Mouse (Mus musculus): ENCODE measurements at regions not wholly inside any gene's neighbourhood (a gene's known extent, or its start where the extent isn't known, plus 50 kb on each side); places are given as distances from the start of the nearest gene placed in this dataset.

- TF ChIP-seq POLR2A (IDR thresholded peaks at IDR 0.05; ENCODE audit: extremely low read depth, insufficient read depth, low read length): no peak
- no peak for TF ChIP-seq CTCF (IDR thresholded peaks at IDR 0.05; ENCODE audit: low read depth, low read length)
- Histone ChIP-seq H3K79me2 (ENCODE audit: control insufficient read depth, insufficient read depth, low read length) (no peaks in the 10 kb centered on the region), H3K27me3 (ENCODE audit: control insufficient read depth, insufficient read depth, low read length) (no peaks in the 10 kb centered on the region), H3K27ac (replicated peaks; ENCODE audit: insufficient read depth, low read depth, low read length) (no peak overlapping the region), H3K36me3 (ENCODE audit: control insufficient read depth, insufficient read depth, low read length) (no peaks in the 10 kb centered on the region), H3K4me1 (ENCODE audit: control insufficient read depth, insufficient read depth, low read length) (no peaks in the 10 kb centered on the region), H3K9ac (ENCODE audit: low read depth, low read length) (no peak overlapping the region), H3K4me3 (ENCODE audit: insufficient read depth, low read depth, low read length) (no peak overlapping the region)
- DNase-seq (ENCODE audit: extremely low read depth, low read depth, low spot score): no peak
- WGBS: 89% methylated on average over 9 of the region's 9 CpGs
These were observed 798.6 kb downstream of the Robo2 start for GRCm38 (mm10) chr16:73613017-73613416.

GRCm38 (mm10) chr16:73591421-73591820 lies 820.2 kb downstream of the Robo2 start:
- H3K36me3 ChIP-seq (ENCODE audit: control insufficient read depth, insufficient read depth, low read length): no peaks in the 10 kb centered on the region
- no peak overlapping the region for H3K4me3 ChIP-seq (ENCODE audit: insufficient read depth, low read depth, low read length)
- no peak for DNase-seq (ENCODE audit: extremely low read depth, low read depth, low spot score)
- no peak for TF ChIP-seq POLR2A (IDR thresholded peaks at IDR 0.05; ENCODE audit: extremely low read depth, insufficient read depth, low read length)
- TF ChIP-seq CTCF (IDR thresholded peaks at IDR 0.05; ENCODE audit: low read depth, low read length): no peak
- H3K4me1 ChIP-seq (ENCODE audit: control insufficient read depth, insufficient read depth, low read length): no peaks in the 10 kb centered on the region
- H3K27ac ChIP-seq (replicated peaks; ENCODE audit: insufficient read depth, low read depth, low read length): no peak overlapping the region
- H3K79me2 ChIP-seq (ENCODE audit: control insufficient read depth, insufficient read depth, low read length): no peaks in the 10 kb centered on the region
- H3K27me3 ChIP-seq (ENCODE audit: control insufficient read depth, insufficient read depth, low read length): no peaks in the 10 kb centered on the region
- WGBS: 54% methylated on average over 2 of the region's 2 CpGs
- H3K9ac ChIP-seq (ENCODE audit: low read depth, low read length): no peak overlapping the region

- 79% methylated on average over 7 of the region's 7 CpGs for WGBS
- H3K27me3 ChIP-seq (ENCODE audit: control insufficient read depth, insufficient read depth, low read length): no peaks in the 10 kb centered on the region
- no peaks in the 10 kb centered on the region for H3K36me3 ChIP-seq (ENCODE audit: control insufficient read depth, insufficient read depth, low read length)
- no peak overlapping the region for H3K27ac ChIP-seq (replicated peaks; ENCODE audit: insufficient read depth, low read depth, low read length)
- no peaks in the 10 kb centered on the region for H3K4me1 ChIP-seq (ENCODE audit: control insufficient read depth, insufficient read depth, low read length)
- no peaks in the 10 kb centered on the region for H3K79me2 ChIP-seq (ENCODE audit: control insufficient read depth, insufficient read depth, low read length)
- DNase-seq (ENCODE audit: extremely low read depth, low read depth, low spot score): no peak
- TF ChIP-seq POLR2A (IDR thresholded peaks at IDR 0.05; ENCODE audit: extremely low read depth, insufficient read depth, low read length): no peak
- TF ChIP-seq CTCF (IDR thresholded peaks at IDR 0.05; ENCODE audit: low read depth, low read length): no peak
- no peak overlapping the region for H3K9ac ChIP-seq (ENCODE audit: low read depth, low read length)
- H3K4me3 ChIP-seq (ENCODE audit: insufficient read depth, low read depth, low read length): no peak overlapping the region
These were observed 850.4 kb downstream of the Robo2 start for GRCm38 (mm10) chr16:73561216-73561615.

DNA sequence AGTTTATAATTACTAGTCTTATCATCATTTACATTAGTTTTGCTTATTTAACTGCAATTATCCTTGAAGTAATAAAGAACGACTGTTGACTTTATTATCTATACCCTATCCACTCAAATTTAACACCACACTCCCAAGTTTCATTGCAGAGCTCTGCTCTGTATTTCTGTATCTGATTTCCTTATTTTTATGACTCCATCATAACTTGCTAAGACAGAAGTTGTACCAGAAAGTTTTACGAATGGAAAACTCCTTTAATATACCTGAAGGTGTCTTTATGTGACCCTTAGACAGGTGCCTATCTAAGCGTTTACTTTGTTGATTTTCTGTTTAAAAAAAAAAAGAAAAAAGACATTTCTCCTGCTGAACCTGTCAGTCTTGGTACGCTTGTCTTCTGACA lies 854.7 kb downstream of the Robo2 start:
- DNase-seq (ENCODE audit: extremely low read depth, low read depth, low spot score): no peak
- no peak overlapping the region for H3K27ac ChIP-seq (replicated peaks; ENCODE audit: insufficient read depth, low read depth, low read length)
- no peaks in the 10 kb centered on the region for H3K4me1 ChIP-seq (ENCODE audit: control insufficient read depth, insufficient read depth, low read length)
- H3K36me3 ChIP-seq (ENCODE audit: control insufficient read depth, insufficient read depth, low read length): no peaks in the 10 kb centered on the region
- 74% methylated on average over 4 of the region's 4 CpGs for WGBS
- no peaks in the 10 kb centered on the region for H3K27me3 ChIP-seq (ENCODE audit: control insufficient read depth, insufficient read depth, low read length)
- TF ChIP-seq CTCF (IDR thresholded peaks at IDR 0.05; ENCODE audit: low read depth, low read length) (no peak), POLR2A (IDR thresholded peaks at IDR 0.05; ENCODE audit: extremely low read depth, insufficient read depth, low read length) (no peak)
- no peak overlapping the region for H3K9ac ChIP-seq (ENCODE audit: low read depth, low read length)
- no peak overlapping the region for H3K4me3 ChIP-seq (ENCODE audit: insufficient read depth, low read depth, low read length)
- no peaks in the 10 kb centered on the region for H3K79me2 ChIP-seq (ENCODE audit: control insufficient read depth, insufficient read depth, low read length)

- Histone ChIP-seq H3K4me1 (ENCODE audit: control insufficient read depth, insufficient read depth, low read length) (no peaks in the 10 kb centered on the region), H3K79me2 (ENCODE audit: control insufficient read depth, insufficient read depth, low read length) (no peaks in the 10 kb centered on the region), H3K36me3 (ENCODE audit: control insufficient read depth, insufficient read depth, low read length) (no peaks in the 10 kb centered on the region), H3K27me3 (ENCODE audit: control insufficient read depth, insufficient read depth, low read length) (no peaks in the 10 kb centered on the region), H3K27ac (replicated peaks; ENCODE audit: insufficient read depth, low read depth, low read length) (no peak overlapping the region), H3K4me3 (ENCODE audit: insufficient read depth, low read depth, low read length) (no peak overlapping the region), H3K9ac (ENCODE audit: low read depth, low read length) (no peak overlapping the region)
- TF ChIP-seq CTCF (IDR thresholded peaks at IDR 0.05; ENCODE audit: low read depth, low read length) (no peak), POLR2A (IDR thresholded peaks at IDR 0.05; ENCODE audit: extremely low read depth, insufficient read depth, low read length) (no peak)
- 84% methylated on average over 3 of the region's 3 CpGs for WGBS
- DNase-seq (ENCODE audit: extremely low read depth, low read depth, low spot score): no peak
These were observed 868.0 kb downstream of the Robo2 start for GRCm38 (mm10) chr16:73543651-73544050.

- 89% methylated on average over 7 of the region's 7 CpGs for WGBS
These were observed 873.6 kb downstream of the Robo2 start for GRCm38 (mm10) chr16:73538040-73538439.

More at GRCm38 (mm10) chr16:73538040-73538439, 873.6 kb downstream of the Robo2 start:
- H3K36me3 ChIP-seq (ENCODE audit: control insufficient read depth, insufficient read depth, low read length): no peaks in the 10 kb centered on the region
- H3K27me3 ChIP-seq (ENCODE audit: control insufficient read depth, insufficient read depth, low read length): no peaks in the 10 kb centered on the region
- H3K9ac ChIP-seq (ENCODE audit: low read depth, low read length): no peak overlapping the region
- no peaks in the 10 kb centered on the region for H3K4me1 ChIP-seq (ENCODE audit: control insufficient read depth, insufficient read depth, low read length)
- no peak for DNase-seq (ENCODE audit: extremely low read depth, low read depth, low spot score)
- no peak overlapping the region for H3K4me3 ChIP-seq (ENCODE audit: insufficient read depth, low read depth, low read length)
- no peaks in the 10 kb centered on the region for H3K79me2 ChIP-seq (ENCODE audit: control insufficient read depth, insufficient read depth, low read length)
- TF ChIP-seq POLR2A (IDR thresholded peaks at IDR 0.05; ENCODE audit: extremely low read depth, insufficient read depth, low read length): no peak
- no peak for TF ChIP-seq CTCF (IDR thresholded peaks at IDR 0.05; ENCODE audit: low read depth, low read length)
- no peak overlapping the region for H3K27ac ChIP-seq (replicated peaks; ENCODE audit: insufficient read depth, low read depth, low read length)

All from liver, adult 2 months (tissue).